Mouse (Mus musculus) large intestine, adult 2 months (tissue): Measurements from ENCODE around the gene Zdhhc22. TPM values are rescaled to one million over a fixed set of nuclear protein-coding genes. Genes with fewer than 3 reads are reported as not detected.

Source experiments
- DNase-seq: peaks from one replicate; pipeline ENCODE4 v3.0.0-alpha.2; 2012; ENCODE audit warnings: low read depth, low spot score
- WGBS: fragments of 180-500 bp; shearing (Covaris S2); methylation state at CpG from one replicate; pipeline ENCODE4 v1.1.7; 2018; 5-methylcytosine and 5-hydroxymethylcytosine counted together
- polyA plus RNA-seq: library from polyadenylated mRNA; depleted of rRNA; stranded (reverse); fragments of >200 nt; gene quantifications from 2 replicates; pipeline ENCODE4 v1.2.3, GENCODE M21; 2012

The Zdhhc22 gene
- polyA plus RNA-seq, 1 experiment, result not detected

GRCm38 (mm10) chr12:86999283-86999820, 9.1 kb upstream of the Zdhhc22 start:
- no peak for DNase-seq
- WGBS, result 64% methylated on average over 10 of the region's 10 CpGs

GRCm38 (mm10) chr12:86998699-86999098, 8.5 kb upstream of the Zdhhc22 start:
- WGBS, result 84% methylated on average over 4 of the region's 4 CpGs
- DNase-seq, result no peak

- WGBS, result 70% methylated on average over 6 of the region's 6 CpGs
- no peak for DNase-seq
Observed at GRCm38 (mm10) chr12:86995931-86996330, 5.7 kb upstream of the Zdhhc22 start.

GRCm38 (mm10) chr12:86994776-86995175, 4.5 kb upstream of the Zdhhc22 start:
- DNase-seq, result no peak
- 47% methylated on average over 3 of the region's 3 CpGs for WGBS

- no peak for DNase-seq
- WGBS, result 33% methylated on average over 4 of the region's 4 CpGs
Observed at GRCm38 (mm10) chr12:86994166-86994565, 3.9 kb upstream of the Zdhhc22 start.

GRCm38 (mm10) chr12:86990755-86991110, 503 bp upstream of the Zdhhc22 start:
- DNase-seq, result no peak
- 36% methylated on average over 2 of the region's 2 CpGs for WGBS

- WGBS, result 9% methylated on average over 15 of the region's 15 CpGs
- DNase-seq, result no peak
Observed at GRCm38 (mm10) chr12:86989378-86989777, 852 bp downstream of the Zdhhc22 start.

- DNase-seq, result no peak
- 46% methylated on average over 16 of the region's 16 CpGs for WGBS
Observed at GRCm38 (mm10) chr12:86988227-86988626, 2.0 kb downstream of the Zdhhc22 start.

- DNase-seq, result no peak
- 34% methylated on average over 4 of the region's 4 CpGs for WGBS
Observed at GRCm38 (mm10) chr12:86986562-86986961, 3.7 kb downstream of the Zdhhc22 start.

GRCm38 (mm10) chr12:86984194-86984555, 6.1 kb downstream of the Zdhhc22 start:
- 7% methylated on average over 6 of the region's 6 CpGs for WGBS
- DNase-seq, result no peak

- DNase-seq, result no peak
- WGBS, result 7% methylated on average over 28 of the region's 28 CpGs
Observed at GRCm38 (mm10) chr12:86983470-86984193, 6.6 kb downstream of the Zdhhc22 start.

- no peak for DNase-seq
- WGBS, result 29% methylated on average over 9 of the region's 9 CpGs
Observed at GRCm38 (mm10) chr12:86981180-86981579, 9.1 kb downstream of the Zdhhc22 start.

GRCm38 (mm10) chr12:86977833-86978232, 12.4 kb downstream of the Zdhhc22 start:
- no peak for DNase-seq
- WGBS, result 25% methylated on average over 15 of the region's 15 CpGs

GRCm38 (mm10) chr12:86976511-86977168, 13.6 kb downstream of the Zdhhc22 start:
- WGBS, result 62% methylated on average over 6 of the region's 6 CpGs
- DNase-seq, result no peak

- DNase-seq, result no peak
- WGBS, result 88% methylated on average over 10 of the region's 10 CpGs
Observed at GRCm38 (mm10) chr12:86975761-86976160, 14.5 kb downstream of the Zdhhc22 start.

- DNase-seq, result no peak
- WGBS, result 8% methylated on average over 40 of the region's 40 CpGs
Observed at GRCm38 (mm10) chr12:86974387-86975288, 15.6 kb downstream of the Zdhhc22 start.

GRCm38 (mm10) chr12:86973706-86974105, 16.5 kb downstream of the Zdhhc22 start:
- no peak for DNase-seq
- WGBS, result 14% methylated on average over 8 of the region's 8 CpGs

GRCm38 (mm10) chr12:86973216-86973615, 17.0 kb downstream of the Zdhhc22 start:
- WGBS, result 9% methylated on average over 7 of the region's 7 CpGs
- DNase-seq, result peak; percentile 90

- 91% methylated on average over 7 of the region's 7 CpGs for WGBS
- DNase-seq, result no peak
Observed at GRCm38 (mm10) chr12:86971089-86971488, 19.1 kb downstream of the Zdhhc22 start.

GRCm38 (mm10) chr12:86969220-86969601, 21.0 kb downstream of the Zdhhc22 start:
- WGBS, result 76% methylated on average over 3 of the region's 3 CpGs
- DNase-seq, result no peak
